Mouse (Mus musculus) CH12.LX (cell line): ENCODE measurements at regions not wholly inside any gene's neighbourhood (a gene's known extent, or its start where the extent isn't known, plus 50 kb on each side); places are given as distances from the start of the nearest gene placed in this dataset.

ENCODE experiments used
- DNase-seq: peaks from one replicate; pipeline ENCODE4 v3.0.0-alpha.2; 2013; ENCODE audit errors: extremely low read depth
- H3K27ac ChIP-seq: 2 replicates; pipeline ENCODE4 v1.5.1; 2012; ENCODE audit warnings: low read depth, mild to moderate bottlenecking, control low read depth, moderate library complexity; ENCODE audit not compliant: insufficient read depth
- H3K27me3 ChIP-seq: replicated peaks from 2 replicates; pipeline ENCODE3; 2012; ENCODE audit warnings: inconsistent platforms
- H3K36me3 ChIP-seq, 2 experiments: replicated peaks in 1 of 2; 2 replicates each; pipeline versions ENCODE3 to v1.6.1; 2012; ENCODE audit warnings: inconsistent platforms in 1 of 2, low read length in 1 of 2, mild to moderate bottlenecking in 1 of 2, mixed read lengths in 1 of 2, moderate library complexity in 1 of 2; ENCODE audit not compliant: control insufficient read depth in 1 of 2, insufficient read depth in 1 of 2
- H3K4me1 ChIP-seq, 2 experiments: 2 replicates each; pipeline ENCODE4 v1.6.1; 2012; ENCODE audit warnings: inconsistent platforms in 1 of 2, moderate library complexity in 1 of 2; ENCODE audit not compliant: insufficient read depth in 2 of 2, control insufficient read depth in 1 of 2
- H3K4me2 ChIP-seq: 2 replicates; pipeline ENCODE4 v1.6.1; 2012; ENCODE audit warnings: low read depth, mild to moderate bottlenecking, control low read depth; ENCODE audit not compliant: poor library complexity, insufficient read depth, severe bottlenecking
- H3K4me3 ChIP-seq, 3 experiments: fragments of 150-350 bp in 1 of 3; sonication (generic) in 1 of 3; replicated peaks in 1 of 3; 2 replicates each; pipeline versions ENCODE3 to v1.5.1; 2011 to 2012; ENCODE audit warnings: low read depth in 2 of 3, low read length in 2 of 3, mild to moderate bottlenecking in 2 of 3, moderate library complexity in 2 of 3, control low read depth in 1 of 3, improper control_type of control experiment in 1 of 3, inconsistent platforms in 1 of 3, mixed read lengths in 1 of 3; ENCODE audit not compliant: poor library complexity in 1 of 3
- H3K79me2 ChIP-seq: replicated peaks from 2 replicates; pipeline ENCODE4 v1.6.1; 2012; ENCODE audit warnings: mild to moderate bottlenecking, moderate library complexity; ENCODE audit not compliant: control insufficient read depth, poor library complexity, insufficient read depth, severe bottlenecking; ENCODE audit errors: extremely low read depth
- H3K9ac ChIP-seq: 2 replicates; pipeline ENCODE4 v1.6.1; 2012; ENCODE audit warnings: low read depth, mild to moderate bottlenecking, control low read depth, moderate library complexity; ENCODE audit not compliant: insufficient read depth
- H3K9me3 ChIP-seq: replicated peaks from 2 replicates; pipeline ENCODE3; 2012; ENCODE audit warnings: low read length, inconsistent platforms, mixed read lengths
- BHLHE40 ChIP-seq: IDR thresholded peaks from 2 replicates; pipeline ENCODE4 v1.6.1; 2011; ENCODE audit warnings: mild to moderate bottlenecking, low read depth, low read length, improper control_type of control experiment
- CHD1 ChIP-seq: IDR thresholded peaks from 2 replicates; pipeline ENCODE4 v1.6.1; 2012; ENCODE audit warnings: low read depth, low read length, improper control_type of control experiment, inconsistent platforms
- CTCF ChIP-seq, 2 experiments: IDR thresholded peaks in 1 of 2; conservative IDR thresholded peaks in 1 of 2; 2 replicates each; pipeline ENCODE4 v1.5.1; 2011 to 2012; ENCODE audit warnings: low read depth in 2 of 2, low read length in 2 of 2, improper control_type of control experiment in 1 of 2, inconsistent platforms in 1 of 2, mild to moderate bottlenecking in 1 of 2, moderate library complexity in 1 of 2
- ELF1 ChIP-seq: IDR thresholded peaks from 2 replicates; pipeline ENCODE4 v1.6.1; 2014; ENCODE audit warnings: low read depth, mild to moderate bottlenecking, inconsistent platforms, low read length, improper control_type of control experiment
- EP300 ChIP-seq: IDR thresholded peaks from 2 replicates; pipeline ENCODE4 v1.6.1; 2011; ENCODE audit warnings: low read length, improper control_type of control experiment
- ETS1 ChIP-seq: conservative IDR thresholded peaks from 2 replicates; pipeline ENCODE4 v1.6.1; 2012; ENCODE audit warnings: low read depth, mild to moderate bottlenecking, inconsistent platforms, low read length, improper control_type of control experiment, moderate library complexity
- JUN ChIP-seq: IDR thresholded peaks from 2 replicates; pipeline ENCODE4 v1.6.1; 2011; ENCODE audit warnings: low read depth, mild to moderate bottlenecking, low read length, improper control_type of control experiment, moderate library complexity; ENCODE audit not compliant: insufficient read depth
- MAX ChIP-seq: IDR thresholded peaks from 2 replicates; pipeline ENCODE4 v1.6.1; 2011; ENCODE audit warnings: low read length, improper control_type of control experiment
- MAZ ChIP-seq: IDR thresholded peaks from 2 replicates; pipeline ENCODE4 v1.6.1; 2012; ENCODE audit warnings: low read depth, mild to moderate bottlenecking, inconsistent platforms, low read length, improper control_type of control experiment, moderate library complexity
- MEF2A ChIP-seq: IDR thresholded peaks from 2 replicates; pipeline ENCODE4 v1.6.1; 2014; ENCODE audit warnings: low read depth, mild to moderate bottlenecking, inconsistent platforms, low read length, improper control_type of control experiment, borderline replicate concordance
- MYC ChIP-seq: IDR thresholded peaks from 2 replicates; pipeline ENCODE4 v1.6.1; 2011; ENCODE audit warnings: low read depth, mild to moderate bottlenecking, improper control_type of control experiment, low read length
- NELFE ChIP-seq: IDR thresholded peaks from 2 replicates; pipeline ENCODE4 v1.6.1; 2011; ENCODE audit warnings: low read depth, low read length, improper control_type of control experiment
- NRF1 ChIP-seq: IDR thresholded peaks from 2 replicates; pipeline ENCODE4 v1.6.1; 2014; ENCODE audit warnings: low read depth, mild to moderate bottlenecking, inconsistent platforms, low read length, improper control_type of control experiment, moderate library complexity
- RAD21 ChIP-seq: IDR thresholded peaks from 2 replicates; pipeline ENCODE4 v1.6.1; 2011; ENCODE audit warnings: low read depth, mild to moderate bottlenecking, low read length, improper control_type of control experiment, moderate library complexity
- SIN3A ChIP-seq: IDR thresholded peaks from 2 replicates; pipeline ENCODE4 v1.6.1; 2012; ENCODE audit warnings: low read length, improper control_type of control experiment, inconsistent platforms
- TCF12 ChIP-seq: IDR thresholded peaks from 2 replicates; pipeline ENCODE4 v1.6.1; 2014; ENCODE audit warnings: low read depth, mild to moderate bottlenecking, inconsistent platforms, low read length, improper control_type of control experiment
- UBTF ChIP-seq: IDR thresholded peaks from 2 replicates; pipeline ENCODE4 v1.6.1; 2012; ENCODE audit warnings: low read depth, mild to moderate bottlenecking, inconsistent platforms, low read length, improper control_type of control experiment, moderate library complexity
- USF2 ChIP-seq: conservative IDR thresholded peaks from 2 replicates; pipeline ENCODE4 v1.6.1; 2011; ENCODE audit warnings: low read depth, low read length, improper control_type of control experiment
- ZMIZ1 ChIP-seq: IDR thresholded peaks from 2 replicates; pipeline ENCODE4 v1.6.1; 2012; ENCODE audit warnings: low read depth, mild to moderate bottlenecking, inconsistent platforms, low read length, improper control_type of control experiment
- ZNF384 ChIP-seq: IDR thresholded peaks from 2 replicates; pipeline ENCODE4 v1.6.1; 2012; ENCODE audit warnings: low read depth, low read length, improper control_type of control experiment, inconsistent platforms
- dilution Hi-C: fragments of 300-500 bp; cut with MboI; formaldehyde crosslinking; loops from 2 replicates; pipeline ENCODE4 v1.14.3; 2020; ENCODE audit warnings: low sequenced_read_pairs; ENCODE audit not compliant: extremely low pct_unique_long_range_greater_than_20kb, extremely low pct_ligation_motif_present
- in situ Hi-C: fragments of 300-500 bp; cut with MboI; formaldehyde crosslinking; loops from 3 replicates; pipeline ENCODE4 v1.14.3; 2019; ENCODE audit warnings: low sequenced_read_pairs, low pct_ligation_motif_present, low pct_unique_long_range_greater_than_20kb, mixed read lengths

DNA sequence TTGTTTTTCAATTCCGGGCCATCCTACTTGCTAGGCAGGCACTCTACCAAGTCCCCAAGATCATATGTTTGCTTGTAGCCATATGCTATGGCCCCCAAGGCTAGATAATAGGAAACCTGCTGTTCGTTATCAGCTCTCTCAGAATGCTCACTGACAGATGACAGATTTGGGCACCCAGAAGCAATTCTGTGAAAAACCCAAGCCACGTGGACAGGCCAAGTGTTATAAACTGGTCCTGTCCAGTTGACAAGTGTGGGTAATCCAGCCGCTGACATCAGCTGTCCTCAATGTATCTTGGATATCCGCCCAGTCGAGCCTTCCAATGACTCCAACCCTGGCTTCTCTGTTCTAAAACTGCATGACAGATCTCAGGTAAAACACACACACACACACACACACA is 92.0 kb upstream of the Ces5a start:
- H3K79me2 ChIP-seq = no peaks in the 10 kb centered on the region
- H3K27me3 ChIP-seq = no peaks in the 10 kb centered on the region
- TF ChIP-seq MAX (no peak), EP300 (no peak), ZMIZ1 (no peak), CHD1 (no peak), SIN3A (no peak), TCF12 (no peak), RAD21 (no peak), ZNF384 (no peak), ETS1 (no peak), BHLHE40 (no peak), ELF1 (no peak)
- H3K4me2 ChIP-seq = no peak overlapping the region
- H3K9me3 ChIP-seq = no peaks in the 10 kb centered on the region
- H3K36me3 ChIP-seq = no peaks in the 10 kb centered on the region
- H3K9ac ChIP-seq = no peak overlapping the region
- no peak for DNase-seq
- in situ Hi-C loops (no loop called here), dilution Hi-C loops (no loop called here)
- peaks cover 3 to 4% of the 10 kb centered on the region in 2 experiments; a peak in 2 of 4 replicates for H3K4me1 ChIP-seq
- no peak overlapping the region for H3K4me3 ChIP-seq
- no peak overlapping the region for H3K27ac ChIP-seq

GRCm38 (mm10) chr8:93632896-93633295 is 97.3 kb upstream of the Ces5a start:
- Histone ChIP-seq H3K4me1 (peaks cover 3 to 4% of the 10 kb centered on the region in 2 experiments; a peak in 2 of 4 replicates), H3K9ac (no peak overlapping the region), H3K36me3 (no peaks in the 10 kb centered on the region), H3K27me3 (no peaks in the 10 kb centered on the region), H3K4me3 (no peak overlapping the region), H3K27ac (no peak overlapping the region), H3K4me2 (no peak overlapping the region), H3K9me3 (no peaks in the 10 kb centered on the region), H3K79me2 (no peaks in the 10 kb centered on the region)
- in situ Hi-C loops (no loop called here), dilution Hi-C loops (no loop called here)
- DNase-seq = no peak
- TF ChIP-seq UBTF (no peak), ZNF384 (no peak), MYC (no peak), TCF12 (no peak), NELFE (no peak), JUN (no peak), CTCF (conservative IDR thresholded peaks at IDR 0.05 in 1 of 2, IDR thresholded peaks at IDR 0.05 in 1 of 2; ENCODE audit: low read depth in 2 of 2, low read length in 2 of 2) (no peak), ELF1 (no peak), NRF1 (no peak)

DNA sequence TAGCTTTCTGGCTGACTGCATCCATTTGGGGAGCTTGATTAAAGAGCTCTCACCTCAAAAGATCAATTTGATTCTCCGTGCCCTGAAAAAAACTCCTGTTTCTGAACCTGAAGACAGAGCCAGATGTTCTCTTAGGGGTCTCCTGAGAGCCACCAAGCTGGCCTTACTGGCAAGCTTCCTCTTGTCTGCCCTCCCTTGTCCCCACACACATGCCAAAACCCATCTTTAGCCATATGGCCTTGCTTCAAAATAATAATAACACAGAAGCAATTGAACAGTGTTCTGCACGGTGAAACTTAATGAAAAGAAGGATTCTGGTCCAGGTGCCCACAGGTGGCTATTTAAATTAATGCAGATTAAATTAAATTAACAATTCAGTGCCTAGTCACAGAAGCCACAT is 107.1 kb upstream of the Ces5a start:
- H3K4me2 ChIP-seq = no peak overlapping the region
- no peak overlapping the region for H3K4me3 ChIP-seq
- H3K36me3 ChIP-seq = no peaks in the 10 kb centered on the region
- no peaks in the 10 kb centered on the region for H3K9me3 ChIP-seq
- no peak for DNase-seq
- dilution Hi-C loops (no loop called here), in situ Hi-C loops (no loop called here)
- no peaks in the 10 kb centered on the region for H3K79me2 ChIP-seq
- TF ChIP-seq ZNF384 (no peak), CHD1 (no peak), MAZ (no peak), USF2 (no peak), NELFE (no peak), RAD21 (no peak), MEF2A (no peak)
- no peak overlapping the region for H3K9ac ChIP-seq
- no peaks in the 10 kb centered on the region for H3K4me1 ChIP-seq
- peaks cover 2% of the 10 kb centered on the region for H3K27me3 ChIP-seq
- no peak overlapping the region for H3K27ac ChIP-seq
